Mouse (Mus musculus) liver, embryonic 15.5 days (tissue): ENCODE measurements around the gene Glrx2. TPM values are rescaled to one million over a fixed set of nuclear protein-coding genes. Genes with fewer than 3 reads are reported as not detected.
A peak's percentile ranks its signal among the peaks of the same experiment; 100 is the strongest.

Experiments
- ATAC-seq: fragments of 200-750 bp; cut with Nextera tagmentation; 2 replicates; pipeline ENCODE4 v1.8.0; 2017; ENCODE audit warnings: moderate number of reproducible peaks, mild to moderate bottlenecking, moderate library complexity; ENCODE audit not compliant: insufficient read depth
- H3K27ac ChIP-seq: fragments of 300-500 bp; sonication (generic); replicated peaks from 2 replicates; pipeline ENCODE4 v1.5.1; 2015; ENCODE audit warnings: mild to moderate bottlenecking, inconsistent platforms
- H3K27me3 ChIP-seq: fragments of 300-500 bp; sonication (generic); 2 replicates; pipeline ENCODE4 v1.6.1; 2015; ENCODE audit warnings: mild to moderate bottlenecking, inconsistent platforms
- H3K36me3 ChIP-seq: fragments of 300-500 bp; sonication (generic); replicated peaks from 2 replicates; pipeline ENCODE4 v1.6.1; 2015; ENCODE audit warnings: moderate library complexity, mild to moderate bottlenecking, inconsistent platforms
- H3K4me1 ChIP-seq: fragments of 300-500 bp; sonication (generic); replicated peaks from 2 replicates; pipeline ENCODE4 v1.6.1; 2015; ENCODE audit warnings: inconsistent platforms
- H3K4me2 ChIP-seq: fragments of 300-500 bp; sonication (generic); 2 replicates; pipeline ENCODE4 v1.6.1; 2015; ENCODE audit warnings: moderate library complexity, mild to moderate bottlenecking, inconsistent platforms
- H3K4me3 ChIP-seq: fragments of 300-500 bp; sonication (generic); replicated peaks from 2 replicates; pipeline ENCODE4 v1.5.1; 2015; ENCODE audit warnings: mild to moderate bottlenecking, inconsistent platforms
- H3K9ac ChIP-seq: fragments of 300-500 bp; sonication (generic); 2 replicates; pipeline ENCODE4 v1.6.1; 2015; ENCODE audit warnings: moderate library complexity, mild to moderate bottlenecking, inconsistent platforms
- H3K9me3 ChIP-seq: fragments of 300-500 bp; sonication (generic); replicated peaks from 2 replicates; pipeline ENCODE4 v1.6.1; 2016; ENCODE audit warnings: inconsistent platforms
- WGBS: fragments of 180-500 bp; shearing (Covaris S2); methylation state at CpG from one replicate; pipeline ENCODE4 v1.1.7; 2015; ENCODE audit warnings: mixed read lengths; ENCODE audit not compliant: insufficient replicate concordance; 5-methylcytosine and 5-hydroxymethylcytosine counted together
- polyA plus RNA-seq: library from polyadenylated mRNA; unstranded; fragments of >200 nt; fragmentation: Nextera tagmentation; extraction: Ambion mirVana; gene quantifications from 2 replicates; pipeline ENCODE4 v1.2.1, GENCODE M21; 2015

Glrx2 gene
- polyA plus RNA-seq, 1 experiment from 2014 or later, result 51.2 TPM

- Histone ChIP-seq H3K27ac (no peak overlapping the region), H3K36me3 (no peaks in the 10 kb centered on the region), H3K4me3 (no peak overlapping the region), H3K4me1 (peaks cover 12% of the 10 kb centered on the region), H3K9ac (no peak overlapping the region), H3K9me3 (no peaks in the 10 kb centered on the region), H3K4me2 (no peak overlapping the region), H3K27me3 (no peaks in the 10 kb centered on the region)
- peak; percentile 75 for ATAC-seq
- 31% methylated on average over 5 of the region's 5 CpGs for WGBS
These were observed 8.4 kb downstream of the Glrx2 start for GRCm38 (mm10) chr1:143724456-143725064.

- Histone ChIP-seq H3K27ac (no peak overlapping the region), H3K9ac (no peak overlapping the region), H3K36me3 (no peaks in the 10 kb centered on the region), H3K4me2 (no peak overlapping the region), H3K27me3 (no peaks in the 10 kb centered on the region), H3K4me1 (peaks cover 12% of the 10 kb centered on the region), H3K9me3 (no peaks in the 10 kb centered on the region), H3K4me3 (no peak overlapping the region)
- 46% methylated on average over 9 of the region's 9 CpGs for WGBS
- ATAC-seq, result no peak
These were observed 11.7 kb downstream of the Glrx2 start for GRCm38 (mm10) chr1:143727701-143728445.

- no peak overlapping the region for H3K27ac ChIP-seq
- no peaks in the 10 kb centered on the region for H3K36me3 ChIP-seq
- no peaks in the 10 kb centered on the region for H3K4me1 ChIP-seq
- 59% methylated on average over 2 of the region's 2 CpGs for WGBS
- H3K9ac ChIP-seq, result no peak overlapping the region
- no peak overlapping the region for H3K4me2 ChIP-seq
- H3K9me3 ChIP-seq, result no peaks in the 10 kb centered on the region
- H3K27me3 ChIP-seq, result no peaks in the 10 kb centered on the region
- no peak overlapping the region for H3K4me3 ChIP-seq
- ATAC-seq, result peak; percentile 30; the same call in 1 of the 2 replicates
These were observed 14.8 kb downstream of the Glrx2 start for GRCm38 (mm10) chr1:143730899-143731298.

- no peaks in the 10 kb centered on the region for H3K9me3 ChIP-seq
- WGBS, result 55% methylated on average over 4 of the region's 4 CpGs
- no peak overlapping the region for H3K4me3 ChIP-seq
- H3K9ac ChIP-seq, result no peak overlapping the region
- no peaks in the 10 kb centered on the region for H3K4me1 ChIP-seq
- H3K27ac ChIP-seq, result no peak overlapping the region
- H3K36me3 ChIP-seq, result no peaks in the 10 kb centered on the region
- no peaks in the 10 kb centered on the region for H3K27me3 ChIP-seq
- H3K4me2 ChIP-seq, result no peak overlapping the region
- no peak for ATAC-seq
These were observed 15.6 kb downstream of the Glrx2 start for GRCm38 (mm10) chr1:143731691-143732090.

- no peak for ATAC-seq
- WGBS, result 69% methylated on average over 5 of the region's 5 CpGs
These were observed 17.8 kb downstream of the Glrx2 start for GRCm38 (mm10) chr1:143733914-143734410.

GRCm38 (mm10) chr1:143738811-143739210 lies 22.7 kb downstream of the Glrx2 start:
- Histone ChIP-seq H3K36me3 (peaks cover 13% of the 10 kb centered on the region), H3K4me2 (peak overlapping the region; percentile 86), H3K27me3 (no peaks in the 10 kb centered on the region), H3K27ac (peak overlapping the region; percentile 89; the same call in 1 of the 2 replicates), H3K4me3 (peak overlapping the region; percentile 86), H3K4me1 (peaks cover 33% of the 10 kb centered on the region), H3K9ac (peak overlapping the region; percentile 84), H3K9me3 (no peaks in the 10 kb centered on the region)
- no peak for ATAC-seq
- 16% methylated on average over 11 of the region's 11 CpGs for WGBS

More at GRCm38 (mm10) chr1:143733914-143734410, 17.8 kb downstream of the Glrx2 start:
- H3K36me3 ChIP-seq, result no peaks in the 10 kb centered on the region
- H3K9ac ChIP-seq, result no peak overlapping the region
- H3K4me3 ChIP-seq, result no peak overlapping the region
- peaks cover 8% of the 10 kb centered on the region; the same call in 1 of the 2 replicates for H3K4me1 ChIP-seq
- no peaks in the 10 kb centered on the region for H3K27me3 ChIP-seq
- H3K4me2 ChIP-seq, result no peak overlapping the region
- no peaks in the 10 kb centered on the region for H3K9me3 ChIP-seq
- H3K27ac ChIP-seq, result no peak overlapping the region

- no peaks in the 10 kb centered on the region for H3K9me3 ChIP-seq
- peak; percentile 95 for ATAC-seq
- under 1% methylated on average over 71 of the region's 71 CpGs for WGBS
These were observed 23.5 kb downstream of the Glrx2 start for GRCm38 (mm10) chr1:143739361-143740350.

GRCm38 (mm10) chr1:143740581-143740980 lies 24.4 kb downstream of the Glrx2 start:
- peak overlapping the region; percentile 86 for H3K4me2 ChIP-seq
- ATAC-seq, result no peak
- H3K9ac ChIP-seq, result no peak overlapping the region
- peaks cover 42% of the 10 kb centered on the region for H3K4me1 ChIP-seq
- 71% methylated on average over 10 of the region's 10 CpGs for WGBS
- no peaks in the 10 kb centered on the region for H3K27me3 ChIP-seq
- H3K9me3 ChIP-seq, result no peaks in the 10 kb centered on the region
- H3K27ac ChIP-seq, result no peak overlapping the region; the same call in 1 of the 2 replicates
- peaks cover 19% of the 10 kb centered on the region for H3K36me3 ChIP-seq
- H3K4me3 ChIP-seq, result peak overlapping the region; percentile 86

More at GRCm38 (mm10) chr1:143739361-143740350, 23.5 kb downstream of the Glrx2 start:
- peaks cover 41% of the 10 kb centered on the region for H3K4me1 ChIP-seq
- H3K27me3 ChIP-seq, result no peaks in the 10 kb centered on the region
- H3K4me3 ChIP-seq, result peak overlapping the region; percentile 86
- H3K9ac ChIP-seq, result peak overlapping the region; percentile 84
- peak overlapping the region; percentile 89 for H3K27ac ChIP-seq
- peak overlapping the region; percentile 86 for H3K4me2 ChIP-seq
- H3K36me3 ChIP-seq, result peaks cover 13% of the 10 kb centered on the region

- Histone ChIP-seq H3K9me3 (no peaks in the 10 kb centered on the region), H3K4me1 (peaks cover 42% of the 10 kb centered on the region), H3K9ac (no peak overlapping the region), H3K4me2 (no peak overlapping the region), H3K27ac (no peak overlapping the region), H3K4me3 (no peak overlapping the region), H3K27me3 (no peaks in the 10 kb centered on the region), H3K36me3 (peaks cover 27% of the 10 kb centered on the region)
- ATAC-seq, result no peak
- WGBS, result 45% methylated on average over 5 of the region's 5 CpGs
These were observed 25.2 kb downstream of the Glrx2 start for GRCm38 (mm10) chr1:143741331-143741730.

GRCm38 (mm10) chr1:143742186-143742585 lies 26.0 kb downstream of the Glrx2 start:
- Histone ChIP-seq H3K9me3 (no peaks in the 10 kb centered on the region), H3K4me2 (no peak overlapping the region), H3K4me3 (no peak overlapping the region), H3K9ac (no peak overlapping the region), H3K27ac (no peak overlapping the region), H3K4me1 (peaks cover 42% of the 10 kb centered on the region), H3K36me3 (peaks cover 33% of the 10 kb centered on the region), H3K27me3 (no peaks in the 10 kb centered on the region)
- 91% methylated on average over 6 of the region's 6 CpGs for WGBS
- no peak for ATAC-seq
